Comparison of ENCODE assay signal across 21 mouse cellular contexts in the genomic region with DNA sequence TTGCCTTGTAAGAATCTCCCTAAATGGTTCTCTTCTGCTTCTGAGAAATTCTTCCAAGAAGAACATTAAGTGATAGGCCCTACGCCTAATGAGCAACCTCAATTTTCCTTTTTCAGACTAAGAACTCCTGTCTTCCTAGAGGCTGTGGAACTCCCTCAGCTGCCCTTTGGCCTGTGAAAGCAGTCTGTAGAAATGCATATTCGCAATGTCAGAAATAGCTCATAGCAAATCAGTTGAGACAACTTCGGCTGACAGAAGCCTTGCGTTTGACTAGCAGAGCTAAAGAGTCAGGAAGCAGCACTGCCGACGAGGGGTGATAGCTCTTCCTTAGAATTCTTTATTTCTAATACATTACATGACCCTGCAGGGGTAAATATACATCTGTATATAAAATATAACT.
DNase-seq lines count a peak whose midpoint lies in the region; ATAC-seq and TF ChIP-seq lines count a peak whose summit lies in the region.
"Had no signal": no experiment of that assay in that cellular context is flagged by ENCODE, and none has a peak within 500 bp of the region (broad histone marks: within the 10 kb centered on the region; RNA-seq: fewer than 3 reads in every experiment).

No protein-coding gene starts in this region.

- no peaks in the 10 kb centered on the region for H3K27me3 ChIP-seq in heart, embryonic 10.5 days (ENCODE audit: insufficient read depth, poor library complexity, severe bottlenecking)
- no peaks in the 10 kb centered on the region for H3K27me3 ChIP-seq in lung, embryonic 15.5 days
- H3K27me3 ChIP-seq in myocyte (ENCODE audit: control insufficient read depth, insufficient read depth, insufficient read length), result no peaks in the 10 kb centered on the region
- H3K27me3 ChIP-seq: embryonic facial prominence, embryonic 15.5 days; forebrain, embryonic 15.5 days; heart, embryonic 13.5 days; hindbrain, embryonic 15.5 days had no signal

- no peak overlapping the region for H3K4me3 ChIP-seq in heart, embryonic 10.5 days
- no peak overlapping the region for H3K4me3 ChIP-seq in lung, embryonic 15.5 days
- H3K4me3 ChIP-seq in embryonic fibroblast, embryonic 13.5 days (ENCODE audit: insufficient read depth, low read length), result no peak overlapping the region
- H3K4me3 ChIP-seq in myocyte, result no peak overlapping the region
- H3K4me3 ChIP-seq: embryonic facial prominence, embryonic 15.5 days; forebrain, embryonic 15.5 days; heart, embryonic 13.5 days; hindbrain, embryonic 15.5 days had no signal

- H3K27ac ChIP-seq in heart, embryonic 10.5 days, result 0 out of 2 replicates have a peak overlapping the region, but pooled peaks have one; percentile 36
- H3K27ac ChIP-seq in lung, embryonic 15.5 days, result peak overlapping the region; percentile 62; the same call in 1 of the 2 replicates
- 0 out of 2 replicates have a peak overlapping the region, but pooled peaks have one; percentile 20 for H3K27ac ChIP-seq in embryonic fibroblast, embryonic 13.5 days (ENCODE audit: insufficient read depth, low read length)
- H3K27ac ChIP-seq: embryonic facial prominence, embryonic 15.5 days; forebrain, embryonic 15.5 days; heart, embryonic 13.5 days; hindbrain, embryonic 15.5 days had no signal

- no peak overlapping the region for H3K4me2 ChIP-seq in lung, embryonic 15.5 days
- peak overlapping the region; percentile 62 for H3K4me2 ChIP-seq in myocyte (ENCODE audit: low read depth)
- H3K4me2 ChIP-seq: embryonic facial prominence, embryonic 15.5 days; forebrain, embryonic 15.5 days; heart, embryonic 13.5 days; hindbrain, embryonic 15.5 days had no signal

- TF ChIP-seq POLR2A in embryonic fibroblast, embryonic 13.5 days (IDR thresholded peaks at IDR 0.05; ENCODE audit: low read depth, low read length), result no peak
- TF ChIP-seq POLR2A in myocyte (IDR thresholded peaks at IDR 0.05; ENCODE audit: insufficient read length, low read depth), result no peak

- TF ChIP-seq CTCF in embryonic fibroblast, embryonic 13.5 days (IDR thresholded peaks at IDR 0.05; ENCODE audit: borderline replicate concordance, insufficient read depth, low read length), result no peak

- ATAC-seq in lung, embryonic 15.5 days (ENCODE audit: borderline replicate concordance, extremely low read depth, low FRiP score, low TSS enrichment), result no peak
- ATAC-seq: CD4-positive, CD25-positive, alpha-beta regulatory T cell, adult 4 months; forebrain, embryonic 15.5 days; intestine, embryonic 16.5 days had no signal

- H3K4me1 ChIP-seq in heart, embryonic 10.5 days, result peaks cover 9% of the 10 kb centered on the region; the same call in 1 of the 2 replicates
- H3K4me1 ChIP-seq in lung, embryonic 15.5 days, result peaks cover 14% of the 10 kb centered on the region
- H3K4me1 ChIP-seq in embryonic fibroblast, embryonic 13.5 days (ENCODE audit: control insufficient read depth, insufficient read depth, low read length), result no peaks in the 10 kb centered on the region
- H3K4me1 ChIP-seq: embryonic facial prominence, embryonic 15.5 days; forebrain, embryonic 15.5 days; hindbrain, embryonic 15.5 days had no signal

- DNase-seq in heart, embryonic 10.5 days (ENCODE audit: low spot score), result no peak
- DNase-seq in heart, adult 9 months (ENCODE audit: low spot score in 2 of 2), result no peak
- no peak for DNase-seq in lung, postnatal 14 days
- no peak for DNase-seq in adrenal gland, adult (ENCODE audit: inconsistent age in 2 of 2, low spot score in 1 of 2)
- DNase-seq: adrenal gland, postnatal 10 days; B cell, adult 2 months; cerebellum, adult 11 months; cerebellum, adult 8-10 months; cerebellum, postnatal 14 days; embryo, embryonic 11 days; gastrocnemius, postnatal 10 days had no signal

- no peak overlapping the region for H3K9ac ChIP-seq in lung, embryonic 15.5 days
- H3K9ac ChIP-seq: embryonic facial prominence, embryonic 15.5 days; forebrain, embryonic 15.5 days; heart, embryonic 13.5 days; hindbrain, embryonic 15.5 days had no signal

- WGBS in heart, embryonic 10.5 days, result 70% methylated on average over 6 of the region's 6 CpGs
- 65% methylated on average over 6 of the region's 6 CpGs for WGBS in lung, embryonic 15.5 days

- H3K79me2 ChIP-seq in myocyte (ENCODE audit: control insufficient read depth, insufficient read depth), result no peaks in the 10 kb centered on the region

- no peaks in the 10 kb centered on the region for H3K36me3 ChIP-seq in heart, embryonic 10.5 days
- H3K36me3 ChIP-seq in lung, embryonic 15.5 days, result no peaks in the 10 kb centered on the region
- H3K36me3 ChIP-seq in myocyte (ENCODE audit: control insufficient read depth, insufficient read depth), result no peaks in the 10 kb centered on the region
- H3K36me3 ChIP-seq: embryonic facial prominence, embryonic 15.5 days; forebrain, embryonic 15.5 days; G1E; heart, embryonic 13.5 days; hindbrain, embryonic 15.5 days had no signal

- H3ac ChIP-seq in myocyte (ENCODE audit: control insufficient read depth, insufficient read length), result no peak overlapping the region

- no peaks in the 10 kb centered on the region for H3K9me3 ChIP-seq in heart, embryonic 10.5 days
- H3K9me3 ChIP-seq in lung, embryonic 15.5 days, result no peaks in the 10 kb centered on the region
- H3K9me3 ChIP-seq: embryonic facial prominence, embryonic 15.5 days; forebrain, embryonic 15.5 days; G1E; heart, embryonic 13.5 days; hindbrain, embryonic 15.5 days had no signal

TF ChIP-seq in myocyte, 11 proteins besides CTCF, POLR2A, EP300 and RAD21:
- no peak for TF ChIP-seq SRF (IDR thresholded peaks at IDR 0.05; ENCODE audit: control insufficient read depth, insufficient read length, low read depth)
- TF ChIP-seq CEBPB (IDR thresholded peaks at IDR 0.05; ENCODE audit: insufficient read depth, poor library complexity, severe bottlenecking), result no peak
- TF ChIP-seq TCF12 (IDR thresholded peaks at IDR 0.05; ENCODE audit: insufficient read depth, poor library complexity, severe bottlenecking), result no peak
- TF ChIP-seq MYOG (IDR thresholded peaks at IDR 0.05; ENCODE audit: control insufficient read depth in 1 of 3, insufficient read depth in 1 of 3, insufficient read length in 2 of 3, low read depth in 2 of 3), result no peak
- TF ChIP-seq USF1 (IDR thresholded peaks at IDR 0.05; ENCODE audit: low read depth), result no peak
TF ChIP-seq in myocyte: peak in this region for 0.
